Mouse (Mus musculus): ENCODE measurements around the gene Tgif1. TPM values are rescaled to one million over a fixed set of nuclear protein-coding genes. Genes with fewer than 3 reads are reported as not detected.

Tgif1 gene
- polyA plus RNA-seq, 1 experiment = 20.7 TPM

DNA sequence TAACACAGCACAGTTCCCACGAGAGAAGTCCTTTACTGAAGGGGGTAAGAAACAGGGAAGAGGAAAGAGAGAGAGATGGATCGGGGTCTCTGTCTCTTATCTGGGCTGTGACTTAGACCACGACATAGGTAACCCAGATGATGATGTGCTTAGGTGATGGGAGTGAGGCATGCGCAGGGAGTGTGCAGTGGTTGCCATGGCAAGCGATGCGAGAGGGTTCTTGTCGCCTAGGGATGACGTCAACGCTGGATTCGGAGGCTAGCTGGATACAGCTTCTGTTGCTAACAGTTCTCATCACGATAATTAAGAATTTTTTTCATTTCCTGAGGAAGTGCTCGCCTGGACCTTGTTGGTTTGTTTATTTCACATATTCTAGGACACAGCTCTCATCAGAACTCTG, 27.1 kb downstream of the Tgif1 start:
- no peaks in the 10 kb centered on the region for H3K36me3 ChIP-seq (ENCODE audit: control insufficient read depth, insufficient read depth, low read length)
- no peaks in the 10 kb centered on the region for H3K27me3 ChIP-seq (replicated peaks; ENCODE audit: control insufficient read depth, insufficient read depth, low read length)
- H3K27ac ChIP-seq (ENCODE audit: insufficient read depth, low read depth, low read length) = no peak overlapping the region
- H3K4me1 ChIP-seq (ENCODE audit: control insufficient read depth, insufficient read depth, low read length) = no peaks in the 10 kb centered on the region
- no peak for TF ChIP-seq CTCF (conservative IDR thresholded peaks at IDR 0.05; ENCODE audit: insufficient read depth, insufficient read length, low read depth, low read length)
- TF ChIP-seq POLR2A (IDR thresholded peaks at IDR 0.05; ENCODE audit: low read depth, low read length) = no peak
- no peak overlapping the region for H3K4me3 ChIP-seq (ENCODE audit: insufficient read depth, low read depth, low read length)
- WGBS = 85% methylated on average over 12 of the region's 12 CpGs
- no peak for DNase-seq

DNA sequence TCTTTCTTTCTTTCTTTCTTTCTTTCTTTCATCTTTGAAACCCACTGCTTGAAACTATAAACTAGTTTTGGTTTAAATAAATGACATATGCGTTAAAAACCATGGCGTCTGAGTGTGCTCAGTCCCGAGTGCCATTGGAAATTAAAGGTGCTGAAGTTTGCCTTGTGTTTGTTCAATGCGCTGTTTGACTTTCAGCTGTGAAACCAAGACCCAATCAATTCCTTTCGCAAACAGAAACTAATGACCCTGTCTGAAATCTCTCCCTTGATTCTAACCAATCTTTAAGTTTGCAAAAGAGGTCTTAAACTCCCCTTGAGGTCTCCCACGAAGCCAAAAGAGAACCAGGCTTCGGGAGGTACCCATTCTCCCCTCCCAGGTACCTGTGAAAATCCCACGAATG, 30.3 kb downstream of the Tgif1 start:
- DNase-seq = no peak
- no peak overlapping the region for H3K4me3 ChIP-seq (ENCODE audit: insufficient read depth, low read depth, low read length)
- TF ChIP-seq POLR2A (IDR thresholded peaks at IDR 0.05; ENCODE audit: low read depth, low read length) = no peak
- no peak for TF ChIP-seq CTCF (conservative IDR thresholded peaks at IDR 0.05; ENCODE audit: insufficient read depth, insufficient read length, low read depth, low read length)
- H3K27me3 ChIP-seq (replicated peaks; ENCODE audit: control insufficient read depth, insufficient read depth, low read length) = no peaks in the 10 kb centered on the region
- H3K36me3 ChIP-seq (ENCODE audit: control insufficient read depth, insufficient read depth, low read length) = no peaks in the 10 kb centered on the region
- 87% methylated on average over 8 of the region's 8 CpGs for WGBS
- H3K4me1 ChIP-seq (ENCODE audit: control insufficient read depth, insufficient read depth, low read length) = no peaks in the 10 kb centered on the region
- no peak overlapping the region for H3K27ac ChIP-seq (ENCODE audit: insufficient read depth, low read depth, low read length)

DNA sequence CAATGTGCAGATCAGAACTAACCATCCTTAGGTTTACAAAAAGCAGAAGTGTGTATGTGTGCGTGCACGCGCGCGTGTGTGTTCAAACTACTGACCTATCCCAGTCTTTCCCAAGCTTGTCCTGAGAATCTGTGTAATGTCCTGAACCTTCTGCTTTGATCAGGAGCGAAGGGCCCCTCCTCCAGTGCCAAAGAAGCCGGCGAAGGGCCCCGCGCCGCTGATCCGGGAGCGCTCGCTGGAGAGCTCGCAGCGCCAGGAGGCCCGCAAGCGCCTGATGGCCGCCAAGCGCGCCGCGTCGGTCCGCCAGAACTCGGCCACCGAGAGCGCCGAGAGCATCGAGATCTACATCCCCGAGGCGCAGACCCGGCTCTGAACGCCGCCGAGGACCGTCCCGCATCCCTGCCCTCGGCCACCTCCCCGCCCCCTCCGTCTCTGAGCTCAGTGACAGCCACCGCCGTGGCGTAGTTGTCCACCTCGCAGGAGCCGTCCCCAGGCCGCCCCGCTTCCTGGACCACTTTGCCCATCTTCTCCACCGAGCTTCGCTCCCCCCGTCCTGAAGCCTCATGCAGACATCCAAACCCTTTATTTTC, 35.4 kb downstream of the Tgif1 start:
- peak; percentile 12 for DNase-seq
- H3K4me3 ChIP-seq (ENCODE audit: insufficient read depth, low read depth, low read length) = peak overlapping the region; percentile 41
- no peaks in the 10 kb centered on the region for H3K36me3 ChIP-seq (ENCODE audit: control insufficient read depth, insufficient read depth, low read length)
- WGBS = 9% methylated on average over 51 of the region's 51 CpGs
- no peaks in the 10 kb centered on the region for H3K4me1 ChIP-seq (ENCODE audit: control insufficient read depth, insufficient read depth, low read length)
- TF ChIP-seq CTCF (conservative IDR thresholded peaks at IDR 0.05; ENCODE audit: insufficient read depth, insufficient read length, low read depth, low read length) (no peak), POLR2A (IDR thresholded peaks at IDR 0.05; ENCODE audit: low read depth, low read length) (no peak)
- no peaks in the 10 kb centered on the region for H3K27me3 ChIP-seq (replicated peaks; ENCODE audit: control insufficient read depth, insufficient read depth, low read length)
- no peak overlapping the region for H3K27ac ChIP-seq (ENCODE audit: insufficient read depth, low read depth, low read length)

DNA sequence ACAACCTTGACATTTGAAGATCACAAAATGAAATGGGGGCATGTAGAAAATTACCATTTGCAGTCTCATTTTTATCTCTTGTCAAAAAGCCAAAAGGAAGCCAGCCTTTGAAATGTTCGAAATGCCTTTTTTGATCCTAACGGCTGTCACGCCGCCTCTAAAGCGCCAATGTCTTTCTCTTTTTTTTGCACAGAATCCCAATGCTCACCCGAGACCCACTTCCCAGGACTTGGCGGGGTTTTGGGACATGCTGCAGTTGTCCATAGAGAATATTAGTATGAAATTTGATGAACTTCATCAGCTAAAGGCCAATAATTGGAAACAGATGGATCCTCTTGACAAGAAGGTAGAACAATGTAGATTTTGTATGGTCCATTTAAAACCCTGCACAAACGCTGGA, 38.3 kb downstream of the Tgif1 start:
- Histone ChIP-seq H3K4me1 (ENCODE audit: control insufficient read depth, insufficient read depth, low read length) (no peaks in the 10 kb centered on the region; the same call in 1 of the 2 replicates), H3K4me3 (ENCODE audit: insufficient read depth, low read depth, low read length) (no peak overlapping the region), H3K27me3 (replicated peaks; ENCODE audit: control insufficient read depth, insufficient read depth, low read length) (no peaks in the 10 kb centered on the region), H3K36me3 (ENCODE audit: control insufficient read depth, insufficient read depth, low read length) (no peaks in the 10 kb centered on the region), H3K27ac (ENCODE audit: insufficient read depth, low read depth, low read length) (no peak overlapping the region)
- TF ChIP-seq POLR2A (IDR thresholded peaks at IDR 0.05; ENCODE audit: low read depth, low read length) (no peak), CTCF (conservative IDR thresholded peaks at IDR 0.05; ENCODE audit: insufficient read depth, insufficient read length, low read depth, low read length) (no peak)
- no peak for DNase-seq
- WGBS = 92% methylated on average over 8 of the region's 8 CpGs

DNA sequence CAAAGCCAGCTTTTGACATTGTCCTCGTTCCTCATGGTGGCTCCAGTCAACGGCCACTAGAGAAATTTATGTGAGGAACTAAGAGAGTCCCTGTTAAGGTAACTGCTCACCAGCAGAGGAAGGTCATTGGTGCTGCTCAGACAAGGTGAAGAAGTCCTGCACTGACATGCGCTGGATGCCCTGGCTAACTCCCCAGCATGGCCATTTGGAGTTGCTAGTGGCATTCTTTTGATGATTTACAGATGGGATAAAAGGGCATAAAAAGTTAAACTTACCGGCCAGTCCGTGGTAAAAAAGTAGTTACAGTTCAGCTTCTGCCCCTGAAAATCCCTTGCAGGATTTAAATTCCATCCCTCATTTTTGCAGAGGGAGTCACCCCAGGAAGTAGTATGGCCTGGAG, 42.6 kb downstream of the Tgif1 start:
- peak; percentile 77 for DNase-seq
- TF ChIP-seq CTCF (conservative IDR thresholded peaks at IDR 0.05; ENCODE audit: insufficient read depth, insufficient read length, low read depth, low read length) = no peak
- TF ChIP-seq POLR2A (IDR thresholded peaks at IDR 0.05; ENCODE audit: low read depth, low read length) = no peak
- no peak overlapping the region for H3K27ac ChIP-seq (ENCODE audit: insufficient read depth, low read depth, low read length)

DNA sequence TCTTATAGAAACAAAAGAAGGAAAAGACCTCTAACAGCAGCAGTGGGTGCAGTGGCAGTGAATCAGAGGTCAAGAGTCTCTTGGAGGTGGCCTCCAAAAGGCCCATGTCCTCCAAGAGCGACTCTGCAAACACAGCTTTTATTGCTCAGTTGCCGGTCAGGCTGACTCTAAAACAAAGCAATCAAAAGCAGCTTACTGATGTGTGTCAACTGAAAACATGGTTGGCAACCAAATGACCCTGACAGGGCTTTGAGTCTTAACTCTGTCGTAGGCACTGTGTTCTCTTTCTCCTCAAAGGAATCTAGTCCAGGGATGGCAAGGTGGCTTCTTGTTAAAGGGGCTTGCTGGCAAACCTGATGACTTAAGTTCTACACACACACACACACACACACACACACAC, 43.6 kb downstream of the Tgif1 start:
- peak; percentile 21 for DNase-seq
- WGBS = 38% methylated on average over 3 of the region's 3 CpGs
- TF ChIP-seq CTCF (conservative IDR thresholded peaks at IDR 0.05; ENCODE audit: insufficient read depth, insufficient read length, low read depth, low read length) = no peak
- no peak for TF ChIP-seq POLR2A (IDR thresholded peaks at IDR 0.05; ENCODE audit: low read depth, low read length)
- H3K27ac ChIP-seq (ENCODE audit: insufficient read depth, low read depth, low read length) = no peak overlapping the region
- H3K4me1 ChIP-seq (ENCODE audit: control insufficient read depth, insufficient read depth, low read length) = no peaks in the 10 kb centered on the region; the same call in 1 of the 2 replicates
- H3K27me3 ChIP-seq (replicated peaks; ENCODE audit: control insufficient read depth, insufficient read depth, low read length) = no peaks in the 10 kb centered on the region
- H3K36me3 ChIP-seq (ENCODE audit: control insufficient read depth, insufficient read depth, low read length) = no peaks in the 10 kb centered on the region
- no peak overlapping the region for H3K4me3 ChIP-seq (ENCODE audit: insufficient read depth, low read depth, low read length)

More for the DNA sequence above, 42.6 kb downstream of the Tgif1 start:
- WGBS = 34% methylated on average over 5 of the region's 5 CpGs
- no peaks in the 10 kb centered on the region for H3K27me3 ChIP-seq (replicated peaks; ENCODE audit: control insufficient read depth, insufficient read depth, low read length)
- no peaks in the 10 kb centered on the region for H3K36me3 ChIP-seq (ENCODE audit: control insufficient read depth, insufficient read depth, low read length)
- no peak overlapping the region for H3K4me3 ChIP-seq (ENCODE audit: insufficient read depth, low read depth, low read length)
- no peaks in the 10 kb centered on the region; the same call in 1 of the 2 replicates for H3K4me1 ChIP-seq (ENCODE audit: control insufficient read depth, insufficient read depth, low read length)

DNA sequence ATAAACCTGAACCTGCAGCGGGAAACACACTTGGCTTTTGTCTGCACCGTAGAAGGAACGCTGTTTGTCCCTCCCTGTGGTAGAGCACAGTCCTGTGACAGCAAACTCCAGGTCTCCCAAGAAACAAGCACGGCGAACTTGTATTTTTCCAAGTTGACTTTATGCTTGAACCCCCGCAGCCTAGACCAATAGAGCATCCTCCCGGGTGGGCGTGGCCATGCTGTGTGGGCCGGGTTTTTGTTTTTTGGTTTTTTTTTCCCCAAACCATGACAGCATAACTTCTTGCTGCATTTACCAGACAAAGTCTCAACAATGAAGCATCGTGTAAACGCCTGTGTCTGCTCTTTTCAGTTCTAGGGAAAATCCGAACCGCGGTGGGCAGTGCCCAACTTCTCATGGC, 44.5 kb downstream of the Tgif1 start:
- no peak for DNase-seq
- WGBS = 58% methylated on average over 14 of the region's 14 CpGs
- H3K4me3 ChIP-seq (ENCODE audit: insufficient read depth, low read depth, low read length) = no peak overlapping the region
- H3K4me1 ChIP-seq (ENCODE audit: control insufficient read depth, insufficient read depth, low read length) = no peaks in the 10 kb centered on the region; the same call in 1 of the 2 replicates
- TF ChIP-seq POLR2A (IDR thresholded peaks at IDR 0.05; ENCODE audit: low read depth, low read length) = no peak
- TF ChIP-seq CTCF (conservative IDR thresholded peaks at IDR 0.05; ENCODE audit: insufficient read depth, insufficient read length, low read depth, low read length) = no peak
- H3K27ac ChIP-seq (ENCODE audit: insufficient read depth, low read depth, low read length) = no peak overlapping the region
- H3K36me3 ChIP-seq (ENCODE audit: control insufficient read depth, insufficient read depth, low read length) = no peaks in the 10 kb centered on the region
- no peaks in the 10 kb centered on the region for H3K27me3 ChIP-seq (replicated peaks; ENCODE audit: control insufficient read depth, insufficient read depth, low read length)

All from kidney, adult 2 months (tissue).